Mouse (Mus musculus) hindbrain, embryonic 13.5 days (tissue): Measurements from ENCODE around the gene Fbxo27. TPM values are rescaled to one million over a fixed set of nuclear protein-coding genes. Genes with fewer than 3 reads are reported as not detected.

Experiments
- ATAC-seq: fragments of 200-750 bp; cut with Nextera tagmentation; 2 replicates; pipeline ENCODE4 v1.8.0; 2017; ENCODE audit warnings: moderate TSS enrichment; ENCODE audit not compliant: low FRiP score
- H3K27ac ChIP-seq: fragments of 300-500 bp; sonication (generic); 2 replicates; pipeline ENCODE4 v1.5.1; 2015; ENCODE audit warnings: inconsistent platforms, mild to moderate bottlenecking, moderate library complexity
- H3K27me3 ChIP-seq: fragments of 300-500 bp; sonication (generic); 2 replicates; pipeline ENCODE4 v1.6.1; 2015; ENCODE audit warnings: mild to moderate bottlenecking, inconsistent platforms
- H3K36me3 ChIP-seq: fragments of 300-500 bp; sonication (generic); 2 replicates; pipeline ENCODE4 v1.6.1; 2015; ENCODE audit warnings: mild to moderate bottlenecking, inconsistent platforms
- H3K4me1 ChIP-seq: fragments of 300-500 bp; sonication (generic); replicated peaks from 2 replicates; pipeline ENCODE4 v1.6.1; 2015; ENCODE audit warnings: inconsistent platforms
- H3K4me2 ChIP-seq: fragments of 300-500 bp; sonication (generic); 2 replicates; pipeline ENCODE4 v1.6.1; 2015; ENCODE audit warnings: inconsistent platforms, mild to moderate bottlenecking, moderate library complexity
- H3K4me3 ChIP-seq: fragments of 300-500 bp; sonication (generic); 2 replicates; pipeline ENCODE4 v1.5.1; 2015; ENCODE audit warnings: mild to moderate bottlenecking, inconsistent platforms
- H3K9ac ChIP-seq: fragments of 300-500 bp; sonication (generic); 2 replicates; pipeline ENCODE4 v1.6.1; 2015; ENCODE audit warnings: mild to moderate bottlenecking, inconsistent platforms
- H3K9me3 ChIP-seq: fragments of 300-500 bp; sonication (generic); 2 replicates; pipeline ENCODE4 v1.6.1; 2016; ENCODE audit warnings: inconsistent platforms
- WGBS: fragments of 180-500 bp; shearing (Covaris S2); methylation state at CpG from one replicate; pipeline ENCODE4 v1.1.7; 2015; 5-methylcytosine and 5-hydroxymethylcytosine counted together
- polyA plus RNA-seq: library from polyadenylated mRNA; unstranded; fragments of >200 nt; fragmentation: Nextera tagmentation; extraction: Ambion mirVana; gene quantifications from 2 replicates; pipeline ENCODE4 v1.2.1, GENCODE M21; 2015

Fbxo27 gene
- polyA plus RNA-seq, 1 experiment from 2014 or later: 7.0 TPM

- no peak for ATAC-seq
- H3K4me3 ChIP-seq: no peak overlapping the region
- no peak overlapping the region for H3K4me2 ChIP-seq
- H3K27ac ChIP-seq: no peak overlapping the region
- H3K9me3 ChIP-seq: no peaks in the 10 kb centered on the region
- H3K36me3 ChIP-seq: no peaks in the 10 kb centered on the region
- WGBS: 87% methylated on average over 5 of the region's 5 CpGs
- no peaks in the 10 kb centered on the region for H3K27me3 ChIP-seq
- H3K9ac ChIP-seq: no peak overlapping the region
- H3K4me1 ChIP-seq: peaks cover 8% of the 10 kb centered on the region
Measured at GRCm38 (mm10) chr7:28714667-28715066, 22.0 kb downstream of the Fbxo27 start.

- no peaks in the 10 kb centered on the region for H3K27me3 ChIP-seq
- WGBS: 96% methylated on average over 2 of the region's 2 CpGs
Measured at GRCm38 (mm10) chr7:28715598-28715997, 22.9 kb downstream of the Fbxo27 start.

GRCm38 (mm10) chr7:28716590-28717281 is 24.1 kb downstream of the Fbxo27 start, which contains the start of gene Fbxo17:
Gene Fbxo17, plus strand, starts transcription at chr7:28716804.
- Histone ChIP-seq H3K9ac (peak within 1 kb of the TSS; percentile 60), H3K4me2 (peak within 1 kb of the TSS; percentile 70), H3K4me3 (peak within 1 kb of the TSS; percentile 41), H3K36me3 (no peaks in the 10 kb centered on the region), H3K9me3 (no peaks in the 10 kb centered on the region), H3K27me3 (no peaks in the 10 kb centered on the region), H3K4me1 (peaks cover 8% of the 10 kb centered on the region), H3K27ac (no peak within 1 kb of the TSS)
- 2% methylated on average over 36 of the region's 36 CpGs for WGBS
- ATAC-seq: peak; percentile 63

More at GRCm38 (mm10) chr7:28715598-28715997, 22.9 kb downstream of the Fbxo27 start:
- no peak overlapping the region for H3K27ac ChIP-seq
- no peak overlapping the region for H3K9ac ChIP-seq
- ATAC-seq: no peak
- no peaks in the 10 kb centered on the region for H3K9me3 ChIP-seq
- H3K4me3 ChIP-seq: no peak overlapping the region
- no peaks in the 10 kb centered on the region for H3K36me3 ChIP-seq
- H3K4me1 ChIP-seq: peaks cover 8% of the 10 kb centered on the region
- no peak overlapping the region for H3K4me2 ChIP-seq

GRCm38 (mm10) chr7:28717726-28718125 is 25.1 kb downstream of the Fbxo27 start:
- peaks cover 8% of the 10 kb centered on the region for H3K4me1 ChIP-seq
- no peak overlapping the region for H3K9ac ChIP-seq
- H3K4me2 ChIP-seq: no peak overlapping the region
- H3K27me3 ChIP-seq: no peaks in the 10 kb centered on the region
- no peak overlapping the region for H3K4me3 ChIP-seq
- no peaks in the 10 kb centered on the region for H3K36me3 ChIP-seq
- H3K9me3 ChIP-seq: no peaks in the 10 kb centered on the region
- H3K27ac ChIP-seq: no peak overlapping the region
- no peak for ATAC-seq
- 89% methylated on average over 10 of the region's 10 CpGs for WGBS

DNA sequence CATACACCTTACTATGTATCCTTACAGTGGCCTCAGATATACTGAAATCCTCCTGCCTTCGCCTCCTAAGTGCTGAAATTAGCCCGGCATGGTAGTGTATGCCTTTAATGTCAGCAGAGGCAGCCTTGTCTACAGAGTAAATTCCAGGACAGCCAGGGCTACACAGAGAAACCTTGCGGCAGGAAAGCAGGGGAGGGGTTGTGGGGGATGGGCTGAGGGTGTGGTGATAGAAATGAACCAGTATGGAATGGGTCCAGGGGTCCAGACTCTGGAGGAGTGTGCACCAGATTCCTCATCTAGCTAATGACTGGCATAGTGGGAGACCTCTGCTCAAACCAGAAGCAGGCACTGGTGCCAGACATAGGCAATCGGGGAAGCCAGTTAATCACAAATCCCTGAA is 26.5 kb downstream of the Fbxo27 start:
- peaks cover 8% of the 10 kb centered on the region for H3K4me1 ChIP-seq
- no peak overlapping the region for H3K9ac ChIP-seq
- no peak overlapping the region for H3K4me3 ChIP-seq
- no peak overlapping the region for H3K27ac ChIP-seq
- H3K36me3 ChIP-seq: no peaks in the 10 kb centered on the region
- no peaks in the 10 kb centered on the region for H3K27me3 ChIP-seq
- 62% methylated on average over 4 of the region's 4 CpGs for WGBS
- ATAC-seq: no peak
- H3K9me3 ChIP-seq: no peaks in the 10 kb centered on the region
- no peak overlapping the region for H3K4me2 ChIP-seq

GRCm38 (mm10) chr7:28719650-28720049 is 27.0 kb downstream of the Fbxo27 start:
- Histone ChIP-seq H3K9ac (no peak overlapping the region), H3K27ac (no peak overlapping the region), H3K4me1 (peaks cover 8% of the 10 kb centered on the region), H3K27me3 (no peaks in the 10 kb centered on the region), H3K36me3 (no peaks in the 10 kb centered on the region), H3K4me2 (no peak overlapping the region), H3K4me3 (no peak overlapping the region), H3K9me3 (no peaks in the 10 kb centered on the region)
- no peak for ATAC-seq
- 82% methylated on average over 2 of the region's 2 CpGs for WGBS

- no peaks in the 10 kb centered on the region for H3K9me3 ChIP-seq
- H3K4me3 ChIP-seq: no peak overlapping the region
- WGBS: 68% methylated on average over 3 of the region's 3 CpGs
- ATAC-seq: no peak
- no peak overlapping the region for H3K4me2 ChIP-seq
- H3K9ac ChIP-seq: no peak overlapping the region
- H3K36me3 ChIP-seq: no peaks in the 10 kb centered on the region
- H3K27me3 ChIP-seq: no peaks in the 10 kb centered on the region
- H3K4me1 ChIP-seq: peaks cover 8% of the 10 kb centered on the region
- H3K27ac ChIP-seq: no peak overlapping the region
Measured at GRCm38 (mm10) chr7:28720753-28721537, 28.3 kb downstream of the Fbxo27 start.

DNA sequence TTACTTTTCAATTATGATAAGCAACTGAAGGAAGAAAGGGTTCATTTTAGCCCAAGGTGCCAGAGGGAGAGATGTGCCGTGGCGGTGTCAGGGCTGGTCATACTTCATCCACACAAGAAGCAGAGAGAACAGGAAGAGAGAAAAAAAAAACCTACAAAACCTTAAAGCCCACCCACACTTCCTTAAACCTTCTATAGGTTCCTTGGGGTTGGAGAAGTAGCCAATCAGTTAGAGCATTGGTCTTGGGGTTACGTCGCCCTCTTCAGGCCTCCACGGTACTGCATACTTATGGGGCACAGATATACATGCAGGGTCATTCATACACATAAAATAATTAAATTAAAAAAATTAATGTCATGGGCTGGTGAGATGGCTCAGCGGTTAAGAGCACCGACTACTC is 29.4 kb downstream of the Fbxo27 start:
- ATAC-seq: no peak
- H3K27ac ChIP-seq: no peak overlapping the region
- H3K4me1 ChIP-seq: peaks cover 4% of the 10 kb centered on the region; the same call in 1 of the 2 replicates
- H3K27me3 ChIP-seq: no peaks in the 10 kb centered on the region
- H3K9ac ChIP-seq: no peak overlapping the region
- no peak overlapping the region for H3K4me2 ChIP-seq
- no peaks in the 10 kb centered on the region for H3K9me3 ChIP-seq
- H3K36me3 ChIP-seq: no peaks in the 10 kb centered on the region
- WGBS: 89% methylated on average over 7 of the region's 7 CpGs
- H3K4me3 ChIP-seq: no peak overlapping the region

- Histone ChIP-seq H3K4me2 (no peak overlapping the region), H3K27me3 (no peaks in the 10 kb centered on the region), H3K36me3 (no peaks in the 10 kb centered on the region), H3K27ac (no peak overlapping the region), H3K9me3 (no peaks in the 10 kb centered on the region), H3K4me3 (no peak overlapping the region), H3K9ac (no peak overlapping the region), H3K4me1 (peaks cover 14% of the 10 kb centered on the region)
- WGBS: 93% methylated on average over 2 of the region's 2 CpGs
- ATAC-seq: no peak
Measured at GRCm38 (mm10) chr7:28724613-28725012, 32.0 kb downstream of the Fbxo27 start.

- ATAC-seq: no peak
- H3K9me3 ChIP-seq: peaks cover 6% of the 10 kb centered on the region; the same call in 1 of the 2 replicates
Measured at GRCm38 (mm10) chr7:28726600-28726999, 34.0 kb downstream of the Fbxo27 start.

DNA sequence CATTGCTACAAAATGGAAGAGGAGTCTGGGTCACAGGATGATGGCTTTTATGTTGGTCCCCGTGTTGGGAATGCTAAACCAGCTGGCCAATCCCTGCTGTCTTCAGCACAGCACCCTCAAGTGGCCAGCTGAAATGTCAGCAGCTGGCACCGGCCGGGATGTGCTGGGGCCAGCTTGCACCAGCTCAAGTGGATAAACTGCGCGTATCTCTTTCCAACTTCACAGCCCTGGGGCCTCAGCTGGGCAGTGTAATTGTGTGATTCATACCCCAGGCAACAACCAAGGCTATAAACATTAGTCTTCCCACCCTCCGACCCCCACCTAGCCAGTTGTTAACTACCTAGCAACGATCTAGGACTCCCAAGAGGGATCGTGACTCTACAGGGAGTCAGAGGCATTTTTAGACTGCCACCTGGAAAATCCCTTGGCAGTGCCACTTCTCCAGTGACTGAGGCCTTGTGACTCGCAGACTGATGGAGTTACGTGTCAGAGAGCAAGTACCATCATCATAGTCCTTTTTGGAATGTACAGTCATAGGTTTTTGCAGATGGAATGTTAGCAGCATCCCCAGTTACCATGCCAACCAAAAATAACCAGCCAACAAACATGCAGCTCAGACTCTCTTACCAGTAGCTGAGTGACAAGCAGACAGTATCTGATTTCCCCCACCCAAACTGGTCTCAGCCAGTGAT is 35.1 kb downstream of the Fbxo27 start:
- Histone ChIP-seq H3K27me3 (peaks cover 17% of the 10 kb centered on the region), H3K36me3 (no peaks in the 10 kb centered on the region), H3K4me2 (no peak overlapping the region), H3K9ac (no peak overlapping the region), H3K4me1 (peaks cover 21% of the 10 kb centered on the region), H3K9me3 (peaks cover 6% of the 10 kb centered on the region; the same call in 1 of the 2 replicates), H3K4me3 (no peak overlapping the region), H3K27ac (no peak overlapping the region)
- WGBS: 43% methylated on average over 10 of the region's 10 CpGs
- ATAC-seq: no peak

More at GRCm38 (mm10) chr7:28726600-28726999, 34.0 kb downstream of the Fbxo27 start:
- peak overlapping the region; percentile 34; the same call in 1 of the 2 replicates for H3K4me2 ChIP-seq
- H3K4me3 ChIP-seq: no peak overlapping the region
- WGBS: 8% methylated on average over 14 of the region's 14 CpGs
- peaks cover 14% of the 10 kb centered on the region for H3K4me1 ChIP-seq
- no peaks in the 10 kb centered on the region for H3K36me3 ChIP-seq
- H3K9ac ChIP-seq: 0 out of 2 replicates have a peak overlapping the region, but pooled peaks have one; percentile 35
- H3K27ac ChIP-seq: no peak overlapping the region
- peaks cover 5% of the 10 kb centered on the region for H3K27me3 ChIP-seq
